Mouse (Mus musculus) brain, embryonic 14.5 days (tissue): Measurements from ENCODE around the gene Szrd1.

Source experiments
- CTCF ChIP-seq: fragments of 200-500 bp; IDR thresholded peaks from 2 replicates; pipeline ENCODE4 v1.5.1; 2012; ENCODE audit warnings: inconsistent platforms, mild to moderate bottlenecking, moderate library complexity, borderline replicate concordance; ENCODE audit not compliant: insufficient read depth, insufficient read length; ENCODE audit errors: extremely low read depth
- POLR2A ChIP-seq: fragments of 200-500 bp; IDR thresholded peaks from 2 replicates; pipeline ENCODE4 v1.6.1; 2012; ENCODE audit warnings: mild to moderate bottlenecking, inconsistent platforms, borderline replicate concordance; ENCODE audit not compliant: poor library complexity, insufficient read depth, insufficient read length, severe bottlenecking; ENCODE audit errors: extremely low read depth

GRCm38 (mm10) chr4:141148009-141148801, 8.6 kb upstream of the Szrd1 start:
- no peak for TF ChIP-seq CTCF
- TF ChIP-seq POLR2A = no peak
